Mouse (Mus musculus): ENCODE measurements around the gene Tmem106c. TPM values are rescaled to one million over a fixed set of nuclear protein-coding genes. Genes with fewer than 3 reads are reported as not detected.

The Tmem106c gene
- polyA plus RNA-seq, 1 experiment = 0.37 TPM

GRCm38 (mm10) chr15:97963329-97963988 lies 541 bp upstream of the Tmem106c start:
- H3K9me3 ChIP-seq (ENCODE audit: control insufficient read depth, low read length) = no peaks in the 10 kb centered on the region
- H3K4me1 ChIP-seq (ENCODE audit: control insufficient read depth) = peaks cover 18% of the 10 kb centered on the region
- peak overlapping the region; percentile 83 for H3K4me3 ChIP-seq (replicated peaks)
- H3K36me3 ChIP-seq (ENCODE audit: control insufficient read depth) = no peaks in the 10 kb centered on the region
- TF ChIP-seq GATA1 (IDR thresholded peaks at IDR 0.05; ENCODE audit: low read length) = no peak
- TF ChIP-seq TAL1 (IDR thresholded peaks at IDR 0.05; ENCODE audit: low read length) = no peak
- no peaks in the 10 kb centered on the region for H3K27me3 ChIP-seq (ENCODE audit: control insufficient read depth)

- Histone ChIP-seq H3K4me1 (ENCODE audit: control insufficient read depth) (peaks cover 18% of the 10 kb centered on the region), H3K9me3 (ENCODE audit: control insufficient read depth, low read length) (no peaks in the 10 kb centered on the region), H3K4me3 (replicated peaks) (peak overlapping the region; percentile 83)
Measured at GRCm38 (mm10) chr15:97964836-97965187, 812 bp downstream of the Tmem106c start.

GRCm38 (mm10) chr15:97965311-97966045 lies 1.5 kb downstream of the Tmem106c start:
- Histone ChIP-seq H3K4me1 (ENCODE audit: control insufficient read depth) (peaks cover 18% of the 10 kb centered on the region), H3K27me3 (ENCODE audit: control insufficient read depth) (no peaks in the 10 kb centered on the region), H3K36me3 (ENCODE audit: control insufficient read depth) (no peaks in the 10 kb centered on the region), H3K4me3 (replicated peaks) (no peak overlapping the region), H3K9me3 (ENCODE audit: control insufficient read depth, low read length) (no peaks in the 10 kb centered on the region)
- TF ChIP-seq TAL1 (IDR thresholded peaks at IDR 0.05; ENCODE audit: low read length) (no peak), GATA1 (IDR thresholded peaks at IDR 0.05; ENCODE audit: low read length) (no peak)

More at GRCm38 (mm10) chr15:97964836-97965187, 812 bp downstream of the Tmem106c start:
- TF ChIP-seq GATA1 (IDR thresholded peaks at IDR 0.05; ENCODE audit: low read length) (no peak), TAL1 (IDR thresholded peaks at IDR 0.05; ENCODE audit: low read length) (no peak)
- H3K36me3 ChIP-seq (ENCODE audit: control insufficient read depth) = no peaks in the 10 kb centered on the region
- H3K27me3 ChIP-seq (ENCODE audit: control insufficient read depth) = no peaks in the 10 kb centered on the region

GRCm38 (mm10) chr15:97970299-97970698 lies 6.3 kb downstream of the Tmem106c start:
- no peak overlapping the region for H3K4me3 ChIP-seq (replicated peaks)
- H3K9me3 ChIP-seq (ENCODE audit: control insufficient read depth, low read length) = no peaks in the 10 kb centered on the region
- TF ChIP-seq GATA1 (IDR thresholded peaks at IDR 0.05; ENCODE audit: low read length) (no peak), TAL1 (IDR thresholded peaks at IDR 0.05; ENCODE audit: low read length) (no peak)
- H3K27me3 ChIP-seq (ENCODE audit: control insufficient read depth) = no peaks in the 10 kb centered on the region
- H3K4me1 ChIP-seq (ENCODE audit: control insufficient read depth) = no peaks in the 10 kb centered on the region
- no peaks in the 10 kb centered on the region for H3K36me3 ChIP-seq (ENCODE audit: control insufficient read depth)

GRCm38 (mm10) chr15:97972580-97972979 lies 8.6 kb downstream of the Tmem106c start:
- Histone ChIP-seq H3K4me1 (ENCODE audit: control insufficient read depth) (no peaks in the 10 kb centered on the region), H3K9me3 (ENCODE audit: control insufficient read depth, low read length) (peaks cover 3% of the 10 kb centered on the region; the same call in 1 of the 2 replicates), H3K27me3 (ENCODE audit: control insufficient read depth) (no peaks in the 10 kb centered on the region), H3K36me3 (ENCODE audit: control insufficient read depth) (no peaks in the 10 kb centered on the region), H3K4me3 (replicated peaks) (no peak overlapping the region)
- TF ChIP-seq GATA1 (IDR thresholded peaks at IDR 0.05; ENCODE audit: low read length) (no peak), TAL1 (IDR thresholded peaks at IDR 0.05; ENCODE audit: low read length) (no peak)

- TF ChIP-seq GATA1 (IDR thresholded peaks at IDR 0.05; ENCODE audit: low read length) (no peak), TAL1 (IDR thresholded peaks at IDR 0.05; ENCODE audit: low read length) (no peak)
- H3K4me1 ChIP-seq (ENCODE audit: control insufficient read depth) = no peaks in the 10 kb centered on the region
- H3K27me3 ChIP-seq (ENCODE audit: control insufficient read depth) = no peaks in the 10 kb centered on the region
Measured at GRCm38 (mm10) chr15:97973248-97974005, 9.4 kb downstream of the Tmem106c start.

GRCm38 (mm10) chr15:97981560-97981959 lies 17.6 kb downstream of the Tmem106c start:
- TF ChIP-seq TAL1 (IDR thresholded peaks at IDR 0.05; ENCODE audit: low read length) = no peak
- TF ChIP-seq GATA1 (IDR thresholded peaks at IDR 0.05; ENCODE audit: low read length) = no peak
- H3K9me3 ChIP-seq (ENCODE audit: control insufficient read depth, low read length) = peaks cover 28% of the 10 kb centered on the region
- no peak overlapping the region for H3K4me3 ChIP-seq (replicated peaks)
- no peaks in the 10 kb centered on the region for H3K4me1 ChIP-seq (ENCODE audit: control insufficient read depth)
- H3K36me3 ChIP-seq (ENCODE audit: control insufficient read depth) = no peaks in the 10 kb centered on the region
- no peaks in the 10 kb centered on the region for H3K27me3 ChIP-seq (ENCODE audit: control insufficient read depth)

More at GRCm38 (mm10) chr15:97973248-97974005, 9.4 kb downstream of the Tmem106c start:
- Histone ChIP-seq H3K9me3 (ENCODE audit: control insufficient read depth, low read length) (peaks cover 10% of the 10 kb centered on the region), H3K4me3 (replicated peaks) (no peak overlapping the region), H3K36me3 (ENCODE audit: control insufficient read depth) (no peaks in the 10 kb centered on the region)

GRCm38 (mm10) chr15:97989544-97989943 lies 25.5 kb downstream of the Tmem106c start:
- Histone ChIP-seq H3K4me3 (replicated peaks) (no peak overlapping the region), H3K4me1 (ENCODE audit: control insufficient read depth) (peaks cover 12% of the 10 kb centered on the region), H3K27me3 (ENCODE audit: control insufficient read depth) (peaks cover 8% of the 10 kb centered on the region)

GRCm38 (mm10) chr15:97990124-97990523 lies 26.1 kb downstream of the Tmem106c start:
- H3K4me3 ChIP-seq (replicated peaks) = no peak overlapping the region
- H3K27me3 ChIP-seq (ENCODE audit: control insufficient read depth) = peaks cover 8% of the 10 kb centered on the region
- TF ChIP-seq TAL1 (IDR thresholded peaks at IDR 0.05; ENCODE audit: low read length) = no peak
- no peak for TF ChIP-seq GATA1 (IDR thresholded peaks at IDR 0.05; ENCODE audit: low read length)
- peaks cover 12% of the 10 kb centered on the region for H3K4me1 ChIP-seq (ENCODE audit: control insufficient read depth)
- no peaks in the 10 kb centered on the region for H3K36me3 ChIP-seq (ENCODE audit: control insufficient read depth)
- H3K9me3 ChIP-seq (ENCODE audit: control insufficient read depth, low read length) = no peaks in the 10 kb centered on the region

More at GRCm38 (mm10) chr15:97989544-97989943, 25.5 kb downstream of the Tmem106c start:
- Histone ChIP-seq H3K36me3 (ENCODE audit: control insufficient read depth) (no peaks in the 10 kb centered on the region), H3K9me3 (ENCODE audit: control insufficient read depth, low read length) (no peaks in the 10 kb centered on the region)
- TF ChIP-seq GATA1 (IDR thresholded peaks at IDR 0.05; ENCODE audit: low read length) (no peak), TAL1 (IDR thresholded peaks at IDR 0.05; ENCODE audit: low read length) (no peak)

Measured in erythroblast, embryonic 14.5 days (primary cell).